Mouse (Mus musculus): ENCODE results near the gene Haghl. TPM values are rescaled to one million over a fixed set of nuclear protein-coding genes. Genes with fewer than 3 reads are reported as not detected.
A peak's percentile ranks its signal among the peaks of the same experiment; 100 is the strongest.

The Haghl gene
- polyA plus RNA-seq, 1 experiment = 230 TPM

DNA sequence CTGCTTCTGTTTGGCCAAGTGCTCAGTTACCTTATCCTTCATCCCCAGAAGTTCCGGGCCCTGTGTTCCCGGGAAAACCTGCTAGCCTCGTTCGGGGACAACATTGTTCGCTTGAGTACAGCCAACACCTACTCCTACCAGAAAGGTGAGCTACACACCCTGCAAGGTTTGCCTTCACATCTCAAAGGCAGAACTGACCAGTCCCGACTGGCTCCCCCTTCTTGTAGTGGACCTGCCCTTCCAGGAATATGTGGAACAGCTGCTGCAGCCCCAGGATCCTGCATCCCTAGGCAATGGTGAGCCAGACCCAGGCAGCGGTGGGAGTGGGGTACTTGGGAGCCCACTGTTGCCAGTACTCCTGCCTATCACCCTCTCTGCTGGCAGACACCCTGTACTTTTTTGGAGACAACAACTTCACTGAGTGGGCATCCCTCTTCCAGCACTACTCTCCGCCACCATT is 44.1 kb upstream of the Haghl start:
- peak overlapping the region; percentile 75 for H3K4me3 ChIP-seq (ENCODE audit: insufficient read depth, low read length)
- no peak for TF ChIP-seq POLR2A (IDR thresholded peaks at IDR 0.05; ENCODE audit: extremely low read depth, insufficient read depth, low read length)
- no peak for TF ChIP-seq CTCF (IDR thresholded peaks at IDR 0.05; ENCODE audit: extremely low read depth, insufficient read depth, low read length)
- H3K27ac ChIP-seq (ENCODE audit: insufficient read depth, low read length) = no peak overlapping the region
- H3K4me1 ChIP-seq (ENCODE audit: control insufficient read depth, insufficient read depth, low read length) = peaks cover 2% of the 10 kb centered on the region; the same call in 1 of the 2 replicates

DNA sequence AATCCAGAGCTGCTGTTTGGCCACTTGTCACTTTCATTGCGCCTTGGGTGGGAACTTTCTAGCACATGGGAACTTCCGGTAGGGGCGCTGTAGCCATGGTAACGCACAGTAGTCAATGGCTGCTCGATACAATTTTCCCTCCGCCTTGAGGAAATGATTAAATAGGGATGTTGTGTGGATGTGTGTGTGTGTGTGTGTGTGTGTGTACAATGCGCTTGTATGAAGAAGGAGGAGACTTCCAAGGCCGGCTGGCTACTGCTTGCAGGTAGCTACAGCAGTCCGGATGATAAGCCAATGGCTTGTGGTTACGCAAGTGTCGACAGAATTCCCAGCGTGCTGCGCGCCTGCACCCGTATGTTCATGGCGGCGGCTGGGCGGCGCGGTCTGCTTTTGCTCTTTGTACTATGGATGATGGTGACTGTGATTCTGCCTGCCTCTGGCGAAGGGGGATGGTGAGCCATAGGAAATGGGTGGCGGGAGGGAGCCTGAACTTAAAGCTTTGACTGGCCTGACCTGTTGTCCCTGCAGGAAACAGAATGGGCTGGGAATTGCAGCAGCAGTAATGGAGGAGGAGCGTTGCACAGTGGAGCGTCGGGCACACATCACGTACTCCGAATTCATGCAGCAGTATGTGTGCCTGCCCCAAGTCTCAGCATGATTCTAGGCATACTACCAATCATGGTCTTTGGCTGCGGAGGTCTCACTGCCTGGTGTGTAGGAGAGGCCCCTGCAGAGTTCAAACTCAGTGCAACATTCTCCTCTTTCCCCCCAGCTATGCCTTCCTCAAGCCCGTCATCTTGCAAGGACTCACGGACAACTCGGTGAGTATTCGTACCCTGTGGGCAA is 43.5 kb upstream of the Haghl start, which contains the start of gene Jmjd8:
Jmjd8 (plus strand) TSS at position 156 of the 846 bp plus-strand sequence.
- TF ChIP-seq CTCF (IDR thresholded peaks at IDR 0.05; ENCODE audit: extremely low read depth, insufficient read depth, low read length) (peak; percentile 46), POLR2A (IDR thresholded peaks at IDR 0.05; ENCODE audit: extremely low read depth, insufficient read depth, low read length) (peak; percentile 73)
- Histone ChIP-seq H3K4me1 (ENCODE audit: control insufficient read depth, insufficient read depth, low read length) (peaks cover 8% of the 10 kb centered on the region), H3K27ac (ENCODE audit: insufficient read depth, low read length) (peak within 1 kb of the TSS; percentile 39; the same call in 1 of the 2 replicates), H3K4me3 (ENCODE audit: insufficient read depth, low read length) (peak within 1 kb of the TSS; percentile 75)

DNA sequence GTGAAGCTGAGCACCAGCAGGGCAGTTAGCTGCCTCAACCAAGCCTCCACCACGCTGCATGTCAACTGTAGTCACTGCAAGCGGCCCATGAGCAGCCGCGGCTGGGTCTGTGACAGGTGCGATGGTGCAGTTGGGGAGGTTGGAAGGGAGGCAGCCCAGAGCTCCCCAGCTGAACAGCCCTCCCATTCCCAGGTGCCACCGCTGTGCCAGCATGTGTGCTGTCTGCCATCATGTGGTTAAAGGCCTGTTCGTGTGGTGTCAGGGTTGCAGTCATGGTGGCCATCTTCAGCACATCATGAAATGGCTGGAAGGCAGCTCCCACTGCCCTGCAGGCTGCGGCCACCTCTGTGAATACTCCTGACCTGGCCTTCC is 42.7 kb upstream of the Haghl start:
- no peak for TF ChIP-seq POLR2A (IDR thresholded peaks at IDR 0.05; ENCODE audit: extremely low read depth, insufficient read depth, low read length)
- H3K27ac ChIP-seq (ENCODE audit: insufficient read depth, low read length) = no peak overlapping the region
- H3K4me3 ChIP-seq (ENCODE audit: insufficient read depth, low read length) = peak overlapping the region; percentile 75; the same call in 1 of the 2 replicates
- H3K4me1 ChIP-seq (ENCODE audit: control insufficient read depth, insufficient read depth, low read length) = peaks cover 9% of the 10 kb centered on the region

DNA sequence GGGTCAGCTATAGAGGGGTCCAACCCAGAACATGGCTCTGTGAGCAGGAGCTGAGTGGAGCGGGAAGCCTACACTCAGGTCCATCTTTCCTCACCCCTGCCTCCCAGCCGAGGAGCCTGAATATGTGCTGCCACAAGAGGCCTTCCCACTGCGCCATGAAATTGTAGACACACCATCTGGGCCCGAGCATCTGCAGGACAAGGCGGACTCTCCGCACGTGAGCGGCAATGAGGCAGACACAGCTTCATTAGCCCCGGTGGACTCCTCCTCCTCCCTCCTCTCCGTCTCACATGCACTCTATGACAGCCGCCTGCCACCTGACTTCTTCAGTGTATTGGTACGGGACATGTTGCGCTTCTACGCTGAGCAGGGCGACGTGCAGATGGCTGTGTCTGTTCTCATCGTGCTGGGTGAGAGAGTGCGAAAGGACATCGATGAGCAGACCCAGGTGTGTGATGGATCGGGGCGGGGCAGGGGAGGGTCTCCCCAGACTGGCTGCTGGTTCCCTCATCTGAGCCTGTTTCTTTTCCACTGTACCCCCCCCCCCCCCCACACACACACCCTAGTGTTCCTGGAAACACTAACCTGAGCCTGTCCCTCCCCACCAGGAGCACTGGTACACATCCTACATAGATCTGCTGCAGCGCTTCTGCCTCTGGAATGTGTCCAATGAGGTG is 42.2 kb upstream of the Haghl start:
- peaks cover 9% of the 10 kb centered on the region for H3K4me1 ChIP-seq (ENCODE audit: control insufficient read depth, insufficient read depth, low read length)
- H3K4me3 ChIP-seq (ENCODE audit: insufficient read depth, low read length) = no peak overlapping the region
- no peak overlapping the region for H3K27ac ChIP-seq (ENCODE audit: insufficient read depth, low read length)
- no peak for TF ChIP-seq POLR2A (IDR thresholded peaks at IDR 0.05; ENCODE audit: extremely low read depth, insufficient read depth, low read length)
- TF ChIP-seq CTCF (IDR thresholded peaks at IDR 0.05; ENCODE audit: extremely low read depth, insufficient read depth, low read length) = no peak

DNA sequence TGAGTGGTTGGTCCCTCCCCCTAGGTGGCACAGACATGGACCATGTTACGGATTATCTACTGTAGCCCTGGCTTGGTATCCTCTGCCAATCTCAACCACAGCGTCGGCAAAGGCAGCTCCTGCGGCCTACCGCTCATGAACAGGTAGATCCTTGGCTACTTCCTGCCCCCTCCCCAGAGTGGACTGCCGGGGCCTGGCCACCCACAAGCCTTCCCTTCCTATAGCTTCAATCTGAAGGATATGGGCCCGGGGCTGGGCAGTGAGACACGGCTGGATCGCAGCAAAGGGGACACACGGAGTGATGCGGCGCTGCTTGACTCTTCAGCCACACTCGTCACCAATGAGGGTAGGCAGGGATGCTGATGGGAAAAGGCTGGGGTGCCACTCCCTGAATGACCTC is 41.5 kb upstream of the Haghl start:
- H3K4me3 ChIP-seq (ENCODE audit: insufficient read depth, low read length) = no peak overlapping the region
- TF ChIP-seq POLR2A (IDR thresholded peaks at IDR 0.05; ENCODE audit: extremely low read depth, insufficient read depth, low read length) = no peak
- H3K27ac ChIP-seq (ENCODE audit: insufficient read depth, low read length) = no peak overlapping the region
- peaks cover 9% of the 10 kb centered on the region for H3K4me1 ChIP-seq (ENCODE audit: control insufficient read depth, insufficient read depth, low read length)

DNA sequence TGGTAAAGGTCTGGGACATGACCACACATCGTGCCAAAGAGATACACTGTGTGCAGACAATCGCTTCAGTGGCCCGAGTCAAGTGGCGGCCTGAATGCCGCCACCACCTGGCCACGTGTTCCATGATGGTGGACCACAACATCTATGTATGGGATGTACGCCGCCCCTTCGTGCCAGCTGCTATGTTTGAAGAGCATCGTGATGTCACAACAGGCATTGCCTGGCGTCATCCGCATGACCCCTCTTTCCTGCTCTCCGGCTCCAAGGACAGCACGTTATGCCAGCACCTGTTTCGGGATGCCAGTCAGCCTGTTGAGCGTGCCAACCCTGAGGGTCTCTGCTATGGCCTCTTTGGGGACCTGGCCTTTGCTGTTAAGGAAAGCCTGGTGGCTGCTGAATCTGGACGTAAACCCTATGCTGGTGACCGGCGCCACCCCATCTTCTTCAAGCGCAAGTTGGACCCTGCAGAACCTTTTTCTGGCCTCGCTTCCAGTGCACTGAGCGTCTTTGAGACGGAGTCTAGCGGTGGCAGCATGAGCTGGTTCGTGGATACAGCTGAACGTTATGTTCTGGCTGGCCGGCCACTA is 40.6 kb upstream of the Haghl start:
- Histone ChIP-seq H3K4me1 (ENCODE audit: control insufficient read depth, insufficient read depth, low read length) (peaks cover 7% of the 10 kb centered on the region), H3K4me3 (ENCODE audit: insufficient read depth, low read length) (no peak overlapping the region), H3K27ac (ENCODE audit: insufficient read depth, low read length) (no peak overlapping the region)
- TF ChIP-seq POLR2A (IDR thresholded peaks at IDR 0.05; ENCODE audit: extremely low read depth, insufficient read depth, low read length) = no peak
- no peak for TF ChIP-seq CTCF (IDR thresholded peaks at IDR 0.05; ENCODE audit: extremely low read depth, insufficient read depth, low read length)

DNA sequence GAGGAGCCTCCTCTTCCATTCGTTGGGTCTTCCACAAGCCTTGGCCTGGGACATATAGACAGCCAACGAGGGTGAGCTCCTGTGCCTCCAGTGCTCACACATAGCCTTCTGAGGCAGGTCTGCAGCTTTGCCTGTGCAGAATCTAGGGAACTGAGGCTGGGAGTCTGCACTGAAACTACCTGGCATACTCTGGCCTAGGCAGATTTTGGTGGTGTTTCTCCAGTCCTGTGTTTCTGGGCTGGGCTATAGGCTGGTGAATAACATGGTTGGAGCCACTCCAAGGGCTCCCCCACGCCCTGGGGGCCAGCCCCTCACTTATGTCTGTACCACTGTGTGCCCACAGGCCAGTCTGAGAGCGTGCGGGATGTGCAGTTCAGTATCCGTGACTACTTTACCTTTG is 39.8 kb upstream of the Haghl start:
- H3K4me3 ChIP-seq (ENCODE audit: insufficient read depth, low read length) = no peak overlapping the region
- peaks cover 7% of the 10 kb centered on the region for H3K4me1 ChIP-seq (ENCODE audit: control insufficient read depth, insufficient read depth, low read length)
- H3K27ac ChIP-seq (ENCODE audit: insufficient read depth, low read length) = no peak overlapping the region
- TF ChIP-seq POLR2A (IDR thresholded peaks at IDR 0.05; ENCODE audit: extremely low read depth, insufficient read depth, low read length) (no peak), CTCF (IDR thresholded peaks at IDR 0.05; ENCODE audit: extremely low read depth, insufficient read depth, low read length) (no peak)

DNA sequence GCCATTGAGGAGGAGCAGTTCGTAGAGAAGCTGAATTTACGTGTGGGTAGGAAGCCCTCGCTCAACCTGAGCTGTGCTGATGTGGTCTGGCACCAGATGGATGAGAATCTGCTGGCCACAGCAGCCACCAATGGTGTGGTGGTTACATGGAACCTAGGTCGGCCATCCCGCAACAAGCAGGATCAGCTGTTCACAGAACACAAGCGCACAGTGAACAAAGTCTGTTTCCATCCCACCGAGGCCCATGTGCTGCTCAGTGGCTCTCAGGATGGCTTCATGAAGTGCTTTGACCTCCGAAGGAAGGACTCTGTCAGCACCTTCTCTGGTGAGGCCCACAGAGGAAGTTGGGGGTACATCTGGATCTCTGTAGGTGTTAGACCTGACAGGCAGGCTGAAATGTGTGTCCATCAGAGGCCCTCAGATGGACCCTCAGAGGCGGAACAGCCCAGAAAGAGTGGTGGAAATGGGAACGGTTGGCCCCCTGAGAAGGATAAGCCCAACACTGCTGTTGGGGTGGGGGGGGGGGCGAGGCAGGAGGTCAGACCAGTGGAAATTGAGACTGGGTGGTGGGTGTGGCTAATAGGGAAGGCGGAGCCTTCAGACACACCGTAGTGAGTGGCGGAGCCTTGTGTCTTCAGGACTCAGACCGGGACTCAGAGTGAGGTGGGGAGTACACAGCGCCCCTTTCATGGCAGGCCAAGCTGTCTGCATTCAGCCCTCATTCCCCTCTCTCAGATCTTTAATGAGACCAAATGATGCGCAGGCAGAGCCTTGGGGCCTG is 39.1 kb upstream of the Haghl start:
- Histone ChIP-seq H3K4me3 (ENCODE audit: insufficient read depth, low read length) (peak overlapping the region; percentile 65), H3K4me1 (ENCODE audit: control insufficient read depth, insufficient read depth, low read length) (peaks cover 7% of the 10 kb centered on the region), H3K27ac (ENCODE audit: insufficient read depth, low read length) (no peak overlapping the region)
- no peak for TF ChIP-seq POLR2A (IDR thresholded peaks at IDR 0.05; ENCODE audit: extremely low read depth, insufficient read depth, low read length)

DNA sequence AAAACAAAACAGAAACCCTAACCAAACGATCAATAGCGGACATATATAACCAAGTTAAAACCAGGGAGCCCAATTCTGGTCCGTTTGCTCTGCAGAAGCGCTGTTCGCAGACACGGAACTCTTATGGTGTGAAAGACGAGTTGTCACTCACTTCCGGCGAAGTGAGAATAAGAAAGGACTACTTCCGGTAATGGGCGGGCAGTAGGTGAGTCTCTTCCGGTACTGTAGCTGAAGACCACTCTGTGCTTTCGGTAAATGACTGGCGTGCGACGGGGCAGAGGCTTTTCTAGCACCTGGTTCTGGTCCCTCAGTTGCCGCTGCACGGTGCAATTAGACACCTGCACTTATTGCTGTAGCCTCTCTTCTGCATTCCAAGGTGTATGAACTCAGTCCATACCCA is 38.0 kb upstream of the Haghl start, which contains the start of gene Wdr24:
Wdr24 (plus strand) TSS at position 176 of the 400 bp plus-strand sequence.
- TF ChIP-seq POLR2A (IDR thresholded peaks at IDR 0.05; ENCODE audit: extremely low read depth, insufficient read depth, low read length) = peak; percentile 61; the same call in 1 of the 2 replicates
- no peak for TF ChIP-seq CTCF (IDR thresholded peaks at IDR 0.05; ENCODE audit: extremely low read depth, insufficient read depth, low read length)
- Histone ChIP-seq H3K4me1 (ENCODE audit: control insufficient read depth, insufficient read depth, low read length) (peaks cover 7% of the 10 kb centered on the region), H3K27ac (ENCODE audit: insufficient read depth, low read length) (no peak within 1 kb of the TSS), H3K4me3 (ENCODE audit: insufficient read depth, low read length) (peak within 1 kb of the TSS; percentile 65)
